Comparison of ENCODE assay signal across 27 mouse cellular contexts in the genomic region with DNA sequence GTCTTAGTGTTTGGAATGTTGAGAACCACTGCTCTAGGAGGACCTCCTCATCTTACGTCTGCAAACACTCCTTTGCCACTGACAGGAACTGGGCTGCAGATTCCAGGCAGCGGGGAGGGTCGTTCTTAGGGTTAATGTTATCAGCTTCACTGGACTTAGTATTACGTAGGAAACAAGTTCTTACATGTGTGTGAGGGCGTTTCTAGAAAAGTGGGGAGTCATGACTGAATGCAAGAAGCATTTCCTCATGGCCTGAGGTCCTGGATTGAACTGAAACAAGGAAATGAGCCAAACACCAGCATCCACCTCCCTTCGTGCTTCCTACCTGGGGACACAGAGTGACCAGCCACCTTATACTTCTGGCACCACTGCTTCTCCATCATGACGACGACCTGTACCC. TPM values are rescaled to one million over a fixed set of nuclear protein-coding genes. Genes with fewer than 3 reads are reported as not detected.
DNase-seq lines count a peak whose midpoint lies in the region; ATAC-seq and TF ChIP-seq lines count a peak whose summit lies in the region.
"Had no signal": no experiment of that assay in that cellular context is flagged by ENCODE, and none has a peak within 500 bp of the region (broad histone marks: within the 10 kb centered on the region; RNA-seq: fewer than 3 reads in every experiment).

No protein-coding gene starts in this region.

- no peak for TF ChIP-seq CTCF in intestine, postnatal 0 days (IDR thresholded peaks at IDR 0.05; ENCODE audit: low read depth)

- H3K4me2 ChIP-seq in intestine, postnatal 0 days (replicated peaks; ENCODE audit: low read depth) = no peak overlapping the region
- no peak overlapping the region for H3K4me2 ChIP-seq in intestine, embryonic 16.5 days (ENCODE audit: low read depth, low read length)
- no peak overlapping the region for H3K4me2 ChIP-seq in lung, embryonic 15.5 days
- H3K4me2 ChIP-seq in stomach, embryonic 16.5 days (ENCODE audit: low read depth, low read length) = no peak overlapping the region
- H3K4me2 ChIP-seq: heart, embryonic 12.5 days; hindbrain, embryonic 15.5 days; limb, embryonic 13.5 days; liver, embryonic 11.5 days; midbrain, embryonic 11.5 days had no signal

- no peaks in the 10 kb centered on the region for H3K27me3 ChIP-seq in intestine, postnatal 0 days (replicated peaks; ENCODE audit: control insufficient read depth, insufficient read depth, low read length)
- no peaks in the 10 kb centered on the region for H3K27me3 ChIP-seq in intestine, embryonic 16.5 days (replicated peaks; ENCODE audit: control insufficient read depth, insufficient read depth, low read length)
- H3K27me3 ChIP-seq in lung, embryonic 15.5 days = no peaks in the 10 kb centered on the region
- H3K27me3 ChIP-seq in stomach, embryonic 16.5 days (ENCODE audit: control insufficient read depth, insufficient read depth, low read length) = no peaks in the 10 kb centered on the region
- H3K27me3 ChIP-seq: heart, embryonic 12.5 days; hindbrain, embryonic 15.5 days; limb, embryonic 13.5 days had no signal

- 48% methylated on average over 8 of the region's 8 CpGs for WGBS in intestine, postnatal 0 days
- WGBS in intestine, embryonic 16.5 days = 53% methylated on average over 8 of the region's 8 CpGs
- WGBS in lung, embryonic 15.5 days = 25% methylated on average over 8 of the region's 8 CpGs
- WGBS in stomach, embryonic 16.5 days = 46% methylated on average over 8 of the region's 8 CpGs

- ATAC-seq in intestine, postnatal 0 days = 0 out of 2 replicates have a peak, but pooled peaks have one; percentile 20
- ATAC-seq in intestine, embryonic 16.5 days = no peak
- no peak for ATAC-seq in lung, embryonic 15.5 days (ENCODE audit: borderline replicate concordance, extremely low read depth, low FRiP score, low TSS enrichment)
- ATAC-seq in stomach, embryonic 16.5 days (ENCODE audit: insufficient read depth, low FRiP score) = no peak
- ATAC-seq: forebrain, embryonic 14.5 days; inflammation-experienced regulatory T-cells, adult 6 months; midbrain, embryonic 16.5 days had no signal

- no peaks in the 10 kb centered on the region for H3K4me1 ChIP-seq in intestine, postnatal 0 days (replicated peaks; ENCODE audit: control insufficient read depth, insufficient read depth, low read length)
- H3K4me1 ChIP-seq in intestine, embryonic 16.5 days (ENCODE audit: control insufficient read depth, insufficient read depth, low read length) = peaks cover 9% of the 10 kb centered on the region; the same call in 1 of the 2 replicates
- H3K4me1 ChIP-seq in lung, embryonic 15.5 days = peaks cover 18% of the 10 kb centered on the region
- peaks cover 7% of the 10 kb centered on the region for H3K4me1 ChIP-seq in stomach, embryonic 16.5 days (ENCODE audit: control insufficient read depth, insufficient read depth, low read length)
- H3K4me1 ChIP-seq: heart, embryonic 12.5 days; hindbrain, embryonic 15.5 days; limb, embryonic 13.5 days had no signal

- no peak for DNase-seq in lung, postnatal 10 days
- DNase-seq in fat pad, adult 2 months (ENCODE audit: extremely low read depth, low read depth, low spot score) = peak; percentile 68
- no peak for DNase-seq in cerebellum, postnatal 10 days
- DNase-seq: adrenal gland, adult 8-10 months; cerebellum, adult 8-10 months; cerebellum, postnatal 36 days; gastrocnemius, adult 2 months; gastrocnemius, postnatal 36 days; heart, adult 18-20 months; kidney, adult 2 months; right cerebral cortex, postnatal 25 days; spleen, adult 18-20 months had no signal

- no peaks in the 10 kb centered on the region for H3K9me3 ChIP-seq in intestine, postnatal 0 days (ENCODE audit: control insufficient read depth)
- no peaks in the 10 kb centered on the region for H3K9me3 ChIP-seq in intestine, embryonic 16.5 days (ENCODE audit: control insufficient read depth, low read length)
- no peaks in the 10 kb centered on the region for H3K9me3 ChIP-seq in lung, embryonic 15.5 days
- no peaks in the 10 kb centered on the region for H3K9me3 ChIP-seq in stomach, embryonic 16.5 days (replicated peaks; ENCODE audit: control insufficient read depth, low read length)
- H3K9me3 ChIP-seq: G1E; heart, embryonic 12.5 days; hindbrain, embryonic 15.5 days; limb, embryonic 13.5 days had no signal

- H3K27ac ChIP-seq in intestine, postnatal 0 days (ENCODE audit: low read depth, low read length) = no peak overlapping the region
- no peak overlapping the region for H3K27ac ChIP-seq in intestine, embryonic 16.5 days (ENCODE audit: low read length)
- H3K27ac ChIP-seq in lung, embryonic 15.5 days = peak overlapping the region; percentile 51
- peak overlapping the region; percentile 86 for H3K27ac ChIP-seq in stomach, embryonic 16.5 days (ENCODE audit: low read length)
- H3K27ac ChIP-seq: gastrocnemius, adult 2 months; hindbrain, embryonic 15.5 days; limb, embryonic 13.5 days had no signal

- H3K9ac ChIP-seq in intestine, postnatal 0 days (ENCODE audit: low read depth, low read length) = no peak overlapping the region
- H3K9ac ChIP-seq in intestine, embryonic 16.5 days (ENCODE audit: low read depth, low read length) = no peak overlapping the region
- H3K9ac ChIP-seq in lung, embryonic 15.5 days = no peak overlapping the region
- H3K9ac ChIP-seq in stomach, embryonic 16.5 days (ENCODE audit: low read length) = no peak overlapping the region
- H3K9ac ChIP-seq: heart, embryonic 12.5 days; hindbrain, embryonic 15.5 days; limb, embryonic 13.5 days had no signal

- no peak overlapping the region for H3K4me3 ChIP-seq in intestine, postnatal 0 days (ENCODE audit: low read depth, low read length)
- no peak overlapping the region for H3K4me3 ChIP-seq in intestine, embryonic 16.5 days (ENCODE audit: low read length)
- no peak overlapping the region for H3K4me3 ChIP-seq in lung, embryonic 15.5 days
- H3K4me3 ChIP-seq in stomach, embryonic 16.5 days (replicated peaks; ENCODE audit: low read length) = no peak overlapping the region
- H3K4me3 ChIP-seq: gastrocnemius, adult 2 months; heart, embryonic 12.5 days; hindbrain, embryonic 15.5 days; limb, embryonic 13.5 days had no signal

- H3K36me3 ChIP-seq in intestine, postnatal 0 days (ENCODE audit: control insufficient read depth, insufficient read depth) = no peaks in the 10 kb centered on the region
- H3K36me3 ChIP-seq in intestine, embryonic 16.5 days (ENCODE audit: control insufficient read depth, insufficient read depth, low read length) = no peaks in the 10 kb centered on the region
- H3K36me3 ChIP-seq in lung, embryonic 15.5 days = no peaks in the 10 kb centered on the region
- H3K36me3 ChIP-seq in stomach, embryonic 16.5 days (ENCODE audit: control insufficient read depth, insufficient read depth, low read length) = no peaks in the 10 kb centered on the region
- H3K36me3 ChIP-seq: G1E; heart, embryonic 12.5 days; hindbrain, embryonic 15.5 days; limb, embryonic 13.5 days had no signal

RNA-seq across cellular contexts. Expression of a gene that starts 27.7 kb away (rescaled TPM):
- polyA plus RNA-seq in intestine, postnatal 0 days (2015; fragmentation: Nextera tagmentation; extraction: Ambion mirVana) = 9.7 and 11.6 TPM in 2 replicates
- 39.1 and 41.3 TPM in 2 replicates for polyA plus RNA-seq in intestine, embryonic 16.5 days (2015; fragmentation: Nextera tagmentation; extraction: Ambion mirVana)
- polyA plus RNA-seq in lung, embryonic 15.5 days (2015; fragmentation: Nextera tagmentation; extraction: Ambion mirVana) = 10.7 and 11.4 TPM in 2 replicates
- polyA plus RNA-seq in stomach, embryonic 16.5 days (2015; fragmentation: Nextera tagmentation; extraction: Ambion mirVana) = 53.1 and 74.9 TPM in 2 replicates
- polyA plus RNA-seq: G1E had no signal

RNA-seq across cellular contexts. Expression of a gene that starts 53.0 kb away (rescaled TPM):
- 0.13 and 0.29 TPM in 2 replicates for polyA plus RNA-seq in intestine, postnatal 0 days (2015; fragmentation: Nextera tagmentation; extraction: Ambion mirVana)
- polyA plus RNA-seq in intestine, embryonic 16.5 days (2015; fragmentation: Nextera tagmentation; extraction: Ambion mirVana) = not detected in 2 replicates
- 0.35 and 0.59 TPM in 2 replicates for polyA plus RNA-seq in lung, embryonic 15.5 days (2015; fragmentation: Nextera tagmentation; extraction: Ambion mirVana)
- 0.19 and 0.35 TPM in 2 replicates for polyA plus RNA-seq in stomach, embryonic 16.5 days (2015; fragmentation: Nextera tagmentation; extraction: Ambion mirVana)
- polyA plus RNA-seq: embryonic facial prominence, embryonic 11.5 days; forebrain, embryonic 14.5 days; G1E; heart, embryonic 12.5 days; hindbrain, embryonic 15.5 days; inflammation-experienced regulatory T-cells, adult 6 months; kidney, adult 2 months; limb, embryonic 13.5 days; liver, embryonic 11.5 days; midbrain, embryonic 11.5 days; midbrain, embryonic 16.5 days; neural tube, embryonic 11.5 days had no signal

RNA-seq across cellular contexts. Expression of a gene that starts 55.9 kb away (rescaled TPM):
- 52.1 and 58.8 TPM in 2 replicates for polyA plus RNA-seq in intestine, postnatal 0 days (2015; fragmentation: Nextera tagmentation; extraction: Ambion mirVana)
- polyA plus RNA-seq in intestine, embryonic 16.5 days (2015; fragmentation: Nextera tagmentation; extraction: Ambion mirVana) = 48.8 and 58.1 TPM in 2 replicates
- polyA plus RNA-seq in lung, embryonic 15.5 days (2015; fragmentation: Nextera tagmentation; extraction: Ambion mirVana) = 53.7 and 56.5 TPM in 2 replicates
- polyA plus RNA-seq in stomach, embryonic 16.5 days (2015; fragmentation: Nextera tagmentation; extraction: Ambion mirVana) = 80.8 and 85.1 TPM in 2 replicates
- polyA plus RNA-seq: G1E had no signal

Comparison
In these comparisons a context has a peak if more than half of its experiments do, and no peak if none do; other contexts are left out.
1. H3K27ac ChIP-seq: peak in lung, embryonic 15.5 days (single experiment) and stomach, embryonic 16.5 days (single experiment); none in intestine, postnatal 0 days (single experiment) and intestine, embryonic 16.5 days (single experiment).